Mouse (Mus musculus) CD4-positive, CD25-positive, alpha-beta regulatory T cell, adult 2 months (primary cell): ENCODE data around the gene Alox5ap.

Source experiments
- DNase-seq: peaks from one replicate; pipeline ENCODE4 v3.0.0-alpha.2; 2012; ENCODE audit warnings: low read depth, low spot score

The Alox5ap gene

DNA sequence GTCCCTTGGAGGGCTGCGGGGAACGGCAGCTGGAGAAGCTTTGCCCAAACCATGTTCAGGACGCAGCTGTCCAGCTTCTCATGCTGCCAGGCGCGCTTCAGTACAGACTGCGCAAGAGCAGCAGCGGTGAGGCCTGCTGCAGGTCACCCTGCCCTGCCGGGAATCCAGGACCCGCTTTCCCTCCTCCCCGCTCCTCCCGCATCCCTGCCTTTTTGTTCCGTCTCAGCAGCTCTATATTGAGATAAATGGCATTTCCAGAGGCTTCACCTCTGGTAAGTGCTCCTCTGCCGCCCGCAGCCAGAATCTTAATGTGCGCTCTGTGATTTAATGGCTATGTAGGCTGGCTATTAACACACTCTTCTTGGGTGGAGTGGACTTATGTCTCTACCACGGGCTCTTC lies 5.5 kb upstream of the Alox5ap start:
- DNase-seq = no peak

DNA sequence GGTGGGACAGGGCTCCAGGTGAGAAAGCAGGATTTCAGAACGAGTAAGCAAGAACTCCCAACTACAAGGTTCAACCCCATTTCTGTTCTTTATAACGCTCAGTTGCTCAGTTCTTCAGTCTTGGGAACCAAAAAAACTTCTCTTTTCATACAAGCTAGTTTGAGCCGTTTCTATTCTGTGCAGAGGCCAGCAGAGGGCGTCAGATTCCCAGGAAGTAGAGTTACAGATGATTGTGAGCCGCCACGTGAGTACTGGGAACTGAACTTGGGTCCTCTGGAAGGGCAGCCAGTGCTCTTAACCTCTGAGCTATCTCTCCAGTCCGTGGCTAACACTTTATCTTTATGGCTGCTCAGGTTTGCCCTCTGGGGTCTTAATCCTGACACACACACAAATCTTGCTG lies 3.1 kb upstream of the Alox5ap start:
- DNase-seq = peak; percentile 25

GRCm38 (mm10) chr5:149261866-149262265 lies 2.7 kb upstream of the Alox5ap start:
- peak; percentile 70 for DNase-seq

- no peak for DNase-seq
Observed at GRCm38 (mm10) chr5:149264878-149265279, 312 bp downstream of the Alox5ap start.

GRCm38 (mm10) chr5:149266761-149267221 lies 2.2 kb downstream of the Alox5ap start:
- peak; percentile 26 for DNase-seq

- DNase-seq = no peak
Observed at GRCm38 (mm10) chr5:149267493-149267892, 2.9 kb downstream of the Alox5ap start.

DNA sequence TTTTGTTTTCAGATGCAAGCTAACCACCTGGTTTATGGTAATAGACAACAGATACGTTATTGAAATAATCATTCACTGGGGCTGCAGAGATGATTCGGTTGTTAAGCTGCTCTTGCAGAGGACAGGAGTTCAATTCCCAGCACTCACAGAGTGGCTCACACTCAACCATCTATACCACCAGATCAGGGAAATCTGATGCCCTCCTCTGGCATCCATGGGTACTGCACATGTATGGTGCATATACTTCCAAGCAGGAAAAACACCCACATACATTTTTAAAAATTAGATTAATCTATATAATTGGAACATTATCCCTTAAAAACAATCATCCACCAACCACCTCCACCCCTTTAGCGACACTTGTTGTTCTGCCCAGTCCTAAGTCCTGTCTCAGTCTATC lies 6.7 kb downstream of the Alox5ap start:
- no peak for DNase-seq

- no peak for DNase-seq
Observed at GRCm38 (mm10) chr5:149272535-149272934, 8.0 kb downstream of the Alox5ap start.

DNA sequence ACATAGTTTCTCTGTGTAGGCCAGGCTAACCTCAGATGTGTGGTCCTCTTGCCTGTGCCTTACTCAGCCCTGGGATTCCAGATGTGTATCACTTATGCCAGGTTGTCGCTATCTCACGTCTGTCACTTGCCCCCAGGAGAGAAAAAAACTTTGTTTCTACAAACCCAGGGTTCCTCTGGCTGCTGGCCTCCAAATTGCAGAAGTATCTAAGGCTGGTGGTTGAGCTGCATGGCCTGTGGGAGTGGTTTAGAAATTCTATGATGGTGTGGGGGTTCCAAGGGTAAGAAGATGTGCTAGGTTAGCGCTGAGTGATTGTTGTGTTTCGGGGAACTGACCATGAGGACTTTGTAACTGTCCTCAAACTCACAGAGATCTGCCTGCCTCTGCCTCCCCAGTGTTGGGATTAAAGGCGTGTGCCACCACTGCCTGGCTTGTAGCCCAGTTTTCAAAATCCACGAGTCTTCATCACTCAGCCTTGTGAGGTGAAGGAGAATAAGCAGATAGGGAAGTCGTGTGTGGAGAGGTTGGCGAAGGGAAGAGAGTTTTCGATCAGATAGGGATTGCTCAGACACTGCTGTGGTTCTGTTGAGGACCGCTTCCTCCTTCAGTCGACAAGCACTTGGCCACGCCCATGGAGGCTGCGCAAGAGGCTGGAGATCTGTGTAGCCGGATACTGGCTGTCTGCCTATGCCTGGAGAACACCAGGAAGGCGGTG lies 10.0 kb downstream of the Alox5ap start:
- peak; percentile 22 for DNase-seq

DNA sequence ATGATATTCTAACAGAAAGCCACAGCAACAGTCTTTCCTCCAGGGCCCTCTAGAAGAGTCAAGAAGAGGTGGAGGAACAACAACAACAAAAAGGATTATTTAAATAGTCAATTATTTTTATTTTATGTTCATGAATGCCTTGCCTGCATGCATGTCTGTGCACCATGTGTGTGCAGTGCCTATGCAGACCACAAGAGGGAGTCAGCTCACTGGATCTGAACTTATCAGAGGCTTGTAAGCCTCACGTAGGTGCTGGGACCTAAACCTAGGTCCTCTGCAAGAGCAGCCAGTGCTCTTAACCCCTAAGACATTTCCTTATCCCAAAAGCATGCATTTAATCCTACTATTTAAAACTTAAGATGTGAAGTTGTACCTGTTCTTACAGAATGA lies 10.5 kb downstream of the Alox5ap start:
- DNase-seq = peak; percentile 27

- DNase-seq = no peak
Observed at GRCm38 (mm10) chr5:149277529-149277928, 13.0 kb downstream of the Alox5ap start.

GRCm38 (mm10) chr5:149279273-149279844 lies 14.8 kb downstream of the Alox5ap start:
- DNase-seq = no peak

DNA sequence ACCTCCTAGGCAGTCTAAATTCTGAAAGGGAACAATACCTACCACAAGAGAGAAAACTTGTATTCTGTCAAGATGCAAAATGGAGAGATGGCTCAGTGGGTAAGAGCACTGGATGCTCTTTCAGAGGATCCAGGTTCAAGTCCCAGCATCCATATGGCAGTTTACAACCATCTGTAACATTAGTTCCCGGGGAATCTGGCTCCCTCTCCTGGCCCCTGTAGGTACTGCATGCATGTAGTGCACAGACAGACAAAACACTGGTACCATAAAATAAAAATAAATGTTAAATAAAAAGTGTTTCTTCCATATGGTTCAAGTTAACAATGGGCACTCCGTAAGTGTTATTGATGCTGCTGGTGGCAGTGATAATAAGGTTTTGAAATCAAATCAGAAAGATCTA lies 18.4 kb downstream of the Alox5ap start:
- DNase-seq = peak; percentile 64

- no peak for DNase-seq
Observed at GRCm38 (mm10) chr5:149283821-149284220, 19.3 kb downstream of the Alox5ap start.

DNA sequence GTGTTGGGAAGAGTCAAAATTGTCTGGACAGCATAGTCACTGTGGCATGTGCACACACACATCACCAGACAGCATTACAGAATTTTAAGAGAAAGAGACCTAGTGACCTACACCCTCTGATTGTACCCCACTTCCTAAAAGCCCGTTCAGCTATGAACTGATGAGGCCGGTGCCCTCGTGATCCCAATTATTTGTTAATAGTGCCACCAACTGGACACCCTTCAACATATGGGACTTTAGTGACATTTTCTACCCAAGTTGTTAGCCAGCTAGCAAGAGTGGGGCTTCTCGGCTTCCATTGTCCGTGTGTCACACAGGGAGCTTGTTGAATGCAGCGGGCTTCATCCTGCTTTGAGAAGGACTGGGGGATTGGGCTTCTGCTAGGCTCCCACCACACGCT lies 21.5 kb downstream of the Alox5ap start:
- DNase-seq = peak; percentile 27

- no peak for DNase-seq
Observed at GRCm38 (mm10) chr5:149287148-149288038, 22.8 kb downstream of the Alox5ap start.

DNA sequence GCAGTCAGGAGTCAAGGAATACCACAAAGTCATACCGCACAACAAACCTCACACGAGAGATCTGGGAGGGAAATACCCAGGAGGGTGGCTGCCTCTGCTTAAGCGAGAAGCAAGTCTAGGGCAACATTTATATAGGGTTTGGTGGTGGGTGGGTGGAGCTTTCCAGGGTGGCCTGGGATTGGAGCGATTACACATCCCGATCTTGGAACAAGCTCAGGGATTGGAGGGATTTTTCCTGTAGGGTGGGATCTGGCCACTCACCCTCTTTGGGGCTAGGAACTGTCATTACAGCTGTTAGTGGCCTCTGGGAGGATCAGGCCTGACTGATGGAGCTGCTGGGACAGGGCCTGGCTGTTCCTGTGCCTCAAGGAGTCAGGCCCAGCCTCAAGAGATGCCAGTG lies 26.7 kb downstream of the Alox5ap start:
- no peak for DNase-seq

DNA sequence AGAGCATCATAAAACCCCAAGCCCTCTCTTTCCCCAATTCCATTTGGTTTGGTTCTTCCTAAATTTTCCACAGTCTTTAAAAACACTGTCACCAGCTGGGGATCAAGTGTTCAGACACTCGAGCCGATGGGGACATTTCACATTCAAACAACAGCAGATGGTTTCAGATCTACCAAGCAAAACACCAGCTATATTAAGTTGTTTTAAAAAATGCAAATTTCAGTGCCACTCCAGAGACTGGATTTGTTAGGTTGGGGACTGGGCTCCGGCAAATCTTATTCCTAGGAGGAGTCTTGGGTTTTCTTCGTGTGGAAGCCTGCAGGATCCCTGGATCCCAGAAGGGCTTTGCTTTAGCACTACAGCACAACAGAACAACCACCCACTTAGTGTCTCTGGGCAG lies 28.5 kb downstream of the Alox5ap start:
- DNase-seq = no peak

GRCm38 (mm10) chr5:149296808-149297207 lies 32.2 kb downstream of the Alox5ap start:
- no peak for DNase-seq

GRCm38 (mm10) chr5:149297464-149297863 lies 32.9 kb downstream of the Alox5ap start:
- peak; percentile 9 for DNase-seq

DNA sequence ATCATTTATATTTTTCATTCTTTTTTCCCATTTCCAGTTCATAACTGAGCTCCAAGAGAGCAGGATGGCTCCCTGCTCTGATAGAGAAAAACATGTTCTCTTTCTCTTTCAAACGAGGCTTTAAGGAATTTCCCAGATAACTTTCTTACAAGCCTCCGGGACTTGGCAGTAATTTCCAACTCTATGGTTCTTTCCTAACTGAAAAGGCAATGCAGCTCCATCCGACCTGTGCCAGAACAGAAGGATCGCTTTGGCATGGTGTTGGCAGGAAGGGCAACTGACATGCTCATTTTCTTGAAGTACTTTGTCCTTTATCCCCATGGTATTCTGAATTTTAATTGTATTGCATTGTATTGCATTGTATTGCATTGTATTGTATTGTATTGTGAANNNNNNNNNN lies 33.7 kb downstream of the Alox5ap start:
- no peak for DNase-seq

GRCm38 (mm10) chr5:149312884-149313652 lies 48.5 kb downstream of the Alox5ap start:
- peak; percentile 52 for DNase-seq
